Mouse (Mus musculus) layer of hippocampus, adult 2 months (tissue): ENCODE results near the gene Shroom3. TPM values are rescaled to one million over a fixed set of nuclear protein-coding genes. Genes with fewer than 3 reads are reported as not detected.

Source experiments
- DNase-seq, 2 experiments: peaks; one replicate each; pipeline ENCODE4 v3.0.0; 2022; ENCODE audit warnings: low spot score in 2 of 2
- H3K27ac ChIP-seq: fragments of 200-600 bp; 2 replicates; pipeline ENCODE4 v1.8.1; 2022
- H3K4me3 ChIP-seq: fragments of 200-600 bp; 2 replicates; pipeline ENCODE4 v1.8.1; 2022; ENCODE audit warnings: mild to moderate bottlenecking
- CTCF ChIP-seq: fragments of 200-600 bp; conservative IDR thresholded peaks from 2 replicates; pipeline ENCODE4 v1.8.1; 2022; ENCODE audit warnings: antibody characterized with exemption, mild to moderate bottlenecking, moderate library complexity
- total RNA-seq, 2 experiments: library from RNA; stranded (reverse); gene quantifications; 2 replicates each; pipeline ENCODE4 v1.2.3; 2021

The Shroom3 gene
- total RNA-seq, 2 experiments from 2014 or later: 2.0 to 2.3 TPM

DNA sequence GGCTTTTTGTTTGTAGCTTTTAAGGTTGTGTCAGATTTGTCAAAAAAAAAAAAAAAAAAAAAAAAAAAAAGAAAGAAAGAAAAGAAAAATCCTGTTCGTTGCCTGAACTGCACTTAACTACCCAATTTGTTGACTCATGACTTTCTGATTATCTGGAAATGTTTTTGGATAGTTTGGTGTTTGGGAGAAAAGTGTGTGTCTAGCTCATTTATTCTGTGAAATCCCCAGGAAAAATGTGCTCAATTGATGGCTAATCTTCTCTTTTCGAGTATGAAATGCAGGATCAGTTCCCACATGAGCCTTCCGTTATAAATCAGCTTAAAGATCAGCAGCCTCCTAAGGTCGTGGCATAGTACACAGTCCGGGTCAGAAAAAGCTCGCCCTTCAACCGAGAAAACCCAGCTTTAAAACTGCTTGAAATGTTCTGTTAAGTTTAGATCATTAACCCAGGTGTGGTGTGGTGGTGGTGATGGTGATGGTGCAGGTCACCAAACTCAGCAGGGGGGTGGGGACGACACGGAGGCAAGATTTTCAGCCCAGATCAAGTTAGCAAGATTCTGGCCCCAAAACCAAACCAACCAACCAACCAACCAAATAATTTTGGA lies 738 bp downstream of the Shroom3 start:
- peak overlapping the region; percentile 57 for H3K4me3 ChIP-seq

DNA sequence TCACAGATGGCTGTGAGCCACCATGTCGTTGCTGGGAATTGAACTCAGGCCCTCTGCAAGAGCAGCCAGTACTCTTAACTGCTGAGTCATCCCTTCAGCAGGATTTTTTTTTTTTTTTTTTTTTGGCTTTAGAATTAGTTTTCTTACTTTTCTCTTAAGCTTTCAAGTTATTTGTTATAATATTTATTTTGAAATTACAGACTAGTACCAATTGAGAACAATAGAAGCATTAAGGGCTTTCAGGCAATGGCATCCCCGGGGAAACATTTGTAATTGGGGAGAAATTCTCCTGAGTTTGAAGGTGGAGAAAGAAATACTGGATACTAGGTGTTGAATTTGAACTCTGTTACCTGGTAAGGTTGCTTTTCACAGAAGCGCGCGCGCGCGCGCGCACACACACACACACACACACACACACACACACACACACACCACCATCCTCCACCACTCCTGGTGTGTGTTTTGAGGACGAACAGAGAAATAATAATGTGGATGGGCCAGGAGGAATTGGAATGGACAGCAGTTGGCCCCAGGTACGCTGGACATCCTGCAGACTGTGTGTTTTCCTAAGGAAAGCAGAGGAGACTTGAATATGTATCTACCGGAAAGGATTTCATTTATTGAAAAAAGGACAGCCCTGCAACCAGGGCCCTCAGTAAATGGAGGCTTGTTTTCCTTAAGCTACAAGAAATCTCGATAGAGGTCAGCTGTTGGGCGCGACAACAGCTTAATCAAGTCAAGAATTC lies 1.7 kb downstream of the Shroom3 start:
- no peak for TF ChIP-seq CTCF
- no peak overlapping the region for H3K27ac ChIP-seq
- H3K4me3 ChIP-seq: no peak overlapping the region
- no peak for DNase-seq

More for the DNA sequence above, 738 bp downstream of the Shroom3 start:
- no peak for DNase-seq
- no peak overlapping the region for H3K27ac ChIP-seq
- no peak for TF ChIP-seq CTCF

DNA sequence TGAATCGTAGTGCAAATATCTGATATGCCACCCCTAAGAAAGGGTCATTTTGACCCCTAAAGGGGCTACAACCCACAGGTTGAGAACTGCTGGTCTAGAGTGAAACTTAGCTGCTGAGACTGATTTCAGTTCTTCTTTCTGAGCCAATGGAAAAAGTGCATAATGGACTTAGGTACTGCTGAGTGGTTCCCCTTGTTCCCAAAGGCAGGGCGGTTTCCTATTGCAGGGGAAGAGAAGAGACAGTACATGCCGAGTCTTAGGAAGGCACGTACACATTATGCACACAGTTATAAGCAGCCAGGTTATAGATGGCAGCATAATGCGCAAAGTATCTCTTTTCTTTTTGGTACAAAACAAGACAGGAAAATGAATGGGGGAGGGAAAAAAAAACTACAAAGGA lies 4.9 kb downstream of the Shroom3 start:
- no peak for TF ChIP-seq CTCF
- no peak for DNase-seq
- no peak overlapping the region for H3K27ac ChIP-seq

DNA sequence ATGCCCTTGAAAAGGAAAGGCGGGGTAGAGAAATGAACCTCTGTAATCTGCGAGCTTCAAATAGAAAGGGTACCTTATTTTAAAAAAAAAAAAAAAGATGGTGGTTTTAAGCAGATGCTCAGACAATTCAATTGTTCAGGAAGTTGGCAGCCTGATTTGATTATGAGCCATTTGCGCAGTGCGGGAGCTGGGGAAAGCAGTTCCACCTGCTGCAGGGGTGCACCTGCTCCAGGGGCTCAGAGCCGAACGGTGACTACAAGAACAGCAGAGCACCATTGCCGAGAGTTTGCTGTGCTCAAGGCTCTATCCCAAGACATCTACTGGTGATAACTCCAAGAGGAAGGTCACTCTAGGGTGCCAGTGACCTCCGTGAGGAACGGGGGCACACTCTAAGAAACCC lies 5.3 kb downstream of the Shroom3 start:
- DNase-seq: no peak
- TF ChIP-seq CTCF: no peak
- Histone ChIP-seq H3K4me3 (no peak overlapping the region), H3K27ac (no peak overlapping the region)

More for the DNA sequence above, 4.9 kb downstream of the Shroom3 start:
- H3K4me3 ChIP-seq: no peak overlapping the region

DNA sequence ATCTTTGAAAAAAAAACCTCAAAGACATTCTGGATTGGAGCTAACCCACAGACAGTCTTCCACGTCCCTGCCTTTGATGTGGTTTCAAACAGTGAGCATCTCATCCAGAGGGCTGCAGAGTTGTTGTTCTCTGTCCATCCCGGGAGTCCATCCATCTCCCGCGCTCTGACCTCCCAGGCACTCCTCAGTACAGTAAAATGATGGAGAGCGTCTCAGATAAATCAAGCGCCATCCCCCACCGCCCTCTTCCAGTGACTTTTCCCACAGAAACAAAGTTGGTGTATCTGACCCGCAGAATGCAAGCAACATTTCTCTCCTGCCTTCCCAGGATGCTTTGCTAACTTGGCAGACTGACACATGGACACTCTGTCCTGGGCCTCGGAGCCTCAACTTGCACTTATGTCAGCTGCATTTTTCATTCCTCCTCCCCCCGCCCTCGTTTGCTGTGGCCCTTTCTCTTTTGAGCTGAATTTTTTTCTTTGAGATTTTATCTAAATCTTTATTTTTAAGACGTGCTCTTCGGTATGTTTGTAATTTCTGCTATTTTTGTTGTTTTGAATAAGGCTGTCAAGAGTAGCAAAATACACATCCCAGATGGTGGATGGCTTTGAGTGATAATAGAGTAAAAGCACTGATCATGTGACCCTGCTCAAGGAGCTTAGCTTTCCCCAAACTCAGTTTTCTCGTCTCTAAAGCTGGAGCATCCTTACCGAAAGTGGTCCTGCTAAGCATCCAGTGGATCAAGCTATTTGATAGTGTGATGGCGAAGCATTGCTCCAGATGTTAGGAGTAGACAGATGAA lies 9.2 kb downstream of the Shroom3 start:
- no peak overlapping the region for H3K27ac ChIP-seq
- no peak for TF ChIP-seq CTCF

DNA sequence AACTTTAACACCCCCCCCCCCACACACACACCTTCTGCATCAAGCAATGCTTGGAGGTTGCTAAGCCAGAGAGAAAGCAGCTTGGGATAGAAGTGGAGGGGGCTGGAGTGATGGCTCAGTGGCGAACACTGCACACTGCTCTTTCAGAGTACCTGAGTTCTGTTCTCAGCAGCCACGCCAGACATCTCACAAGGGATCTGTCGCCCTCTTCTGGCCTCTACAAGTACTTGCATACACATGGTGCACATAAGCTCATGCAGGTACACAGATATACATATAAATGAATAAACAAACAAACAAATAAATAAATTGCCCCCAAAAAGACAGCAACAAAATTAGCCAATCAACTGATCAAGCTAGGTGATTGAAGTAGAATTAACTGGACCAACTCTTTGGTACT lies 10.5 kb downstream of the Shroom3 start:
- DNase-seq: no peak
- 0 out of 2 replicates have a peak, but pooled peaks have one; percentile 32 for TF ChIP-seq CTCF
- H3K4me3 ChIP-seq: no peak overlapping the region

More for the DNA sequence above, 9.2 kb downstream of the Shroom3 start:
- DNase-seq: no peak
- H3K4me3 ChIP-seq: no peak overlapping the region

DNA sequence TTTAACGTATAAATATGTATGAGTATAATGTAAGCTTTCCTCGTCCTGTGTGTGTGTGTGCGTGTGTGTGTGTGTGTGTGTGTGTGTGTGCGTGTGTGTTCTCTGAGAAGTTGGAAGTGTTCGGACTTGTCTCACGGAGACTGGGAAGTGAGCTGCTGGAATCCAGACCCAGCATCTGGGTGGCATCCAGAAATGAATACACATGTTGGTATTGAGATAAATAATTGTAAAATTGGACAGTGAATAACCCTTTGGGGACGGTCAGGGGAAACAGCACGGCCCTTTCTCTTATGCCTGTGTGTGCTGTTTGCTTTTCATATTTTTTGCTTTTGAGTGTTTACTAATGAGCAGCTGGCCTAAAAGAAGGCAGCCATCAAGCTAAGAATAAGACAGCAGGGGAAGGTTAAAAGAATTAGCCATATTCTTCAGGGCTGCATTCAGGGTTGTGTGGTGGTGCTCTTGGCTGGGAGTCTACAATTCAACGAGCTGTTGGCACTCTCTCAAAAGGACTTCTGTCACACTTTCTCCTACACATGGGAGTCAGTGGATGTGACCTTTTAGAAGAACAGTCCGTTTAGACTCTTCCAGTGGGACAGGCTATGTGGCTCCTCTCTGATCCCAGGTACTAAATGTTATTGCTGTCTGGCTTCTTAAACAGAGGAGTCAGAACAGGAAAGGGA lies 11.2 kb downstream of the Shroom3 start:
- DNase-seq: no peak
- Histone ChIP-seq H3K4me3 (no peak overlapping the region), H3K27ac (no peak overlapping the region)
- TF ChIP-seq CTCF: no peak

More for the DNA sequence above, 10.5 kb downstream of the Shroom3 start:
- H3K27ac ChIP-seq: no peak overlapping the region

DNA sequence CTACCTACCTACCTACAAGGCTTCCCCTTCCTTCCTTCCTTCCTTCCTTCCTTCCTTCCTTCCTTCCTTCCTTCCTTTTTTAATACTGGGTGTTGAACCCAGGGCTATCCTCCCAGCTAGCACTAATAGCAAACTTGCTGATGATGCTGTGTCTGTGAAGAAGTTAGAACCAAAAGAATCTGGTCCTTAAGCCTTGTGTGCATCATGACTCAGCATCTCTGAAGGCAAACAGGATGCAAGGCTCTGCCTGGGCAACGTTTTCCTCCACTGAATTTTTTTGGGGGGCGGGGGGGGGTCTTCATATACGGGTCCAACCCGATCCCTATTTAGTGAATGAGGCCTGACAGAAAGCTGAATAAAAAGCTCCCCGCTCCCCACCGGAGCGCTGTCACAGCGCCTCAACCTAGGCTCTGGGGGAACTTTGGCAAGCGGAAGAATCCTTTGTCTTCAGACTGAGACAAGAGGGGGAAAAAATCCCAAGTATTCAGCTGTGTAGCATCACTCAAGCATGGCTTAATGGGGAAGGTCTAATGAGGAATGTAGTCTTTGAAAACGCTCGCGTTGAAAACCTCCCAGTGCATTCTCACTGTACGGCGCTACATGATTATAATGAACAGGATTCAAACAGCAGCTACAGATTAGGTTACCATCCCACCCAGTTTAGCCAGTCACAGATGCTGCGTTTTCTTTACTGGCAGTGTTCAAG lies 15.0 kb downstream of the Shroom3 start:
- TF ChIP-seq CTCF: no peak
- Histone ChIP-seq H3K27ac (no peak overlapping the region), H3K4me3 (peak overlapping the region; percentile 46)
- DNase-seq: no peak

DNA sequence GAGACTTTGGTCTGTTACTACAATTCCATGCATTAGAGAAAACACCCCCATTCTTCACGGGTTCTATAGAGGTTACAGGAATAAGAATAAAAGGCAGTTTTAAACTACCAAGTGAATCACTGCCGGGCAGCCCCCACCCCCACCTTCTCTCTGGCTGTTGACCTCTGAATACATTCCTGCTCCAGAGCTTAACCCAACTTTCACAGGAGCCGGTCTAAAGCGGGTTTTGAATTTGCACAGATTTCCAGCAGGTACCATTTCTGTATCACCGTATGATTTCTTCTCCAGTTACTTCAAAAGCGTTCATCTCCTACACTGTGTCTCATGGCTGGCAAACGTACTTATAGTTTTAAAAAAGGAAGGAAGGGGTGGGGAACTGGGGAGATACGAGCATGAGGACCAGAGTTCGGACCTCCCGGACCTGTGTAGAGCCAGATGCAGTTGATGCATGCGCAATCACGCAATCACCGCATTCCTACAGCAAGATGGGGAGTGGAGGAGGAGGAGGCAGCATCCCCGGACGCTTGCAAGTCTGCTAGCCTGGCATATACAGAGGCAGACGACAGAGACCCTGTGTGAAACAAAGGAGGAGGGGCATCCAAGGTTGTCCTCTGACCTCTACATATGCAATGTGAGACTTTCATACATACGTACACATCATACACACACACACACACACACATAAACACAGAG lies 15.7 kb downstream of the Shroom3 start:
- no peak for TF ChIP-seq CTCF
- no peak for DNase-seq
- H3K27ac ChIP-seq: no peak overlapping the region
- peak overlapping the region; percentile 46 for H3K4me3 ChIP-seq

DNA sequence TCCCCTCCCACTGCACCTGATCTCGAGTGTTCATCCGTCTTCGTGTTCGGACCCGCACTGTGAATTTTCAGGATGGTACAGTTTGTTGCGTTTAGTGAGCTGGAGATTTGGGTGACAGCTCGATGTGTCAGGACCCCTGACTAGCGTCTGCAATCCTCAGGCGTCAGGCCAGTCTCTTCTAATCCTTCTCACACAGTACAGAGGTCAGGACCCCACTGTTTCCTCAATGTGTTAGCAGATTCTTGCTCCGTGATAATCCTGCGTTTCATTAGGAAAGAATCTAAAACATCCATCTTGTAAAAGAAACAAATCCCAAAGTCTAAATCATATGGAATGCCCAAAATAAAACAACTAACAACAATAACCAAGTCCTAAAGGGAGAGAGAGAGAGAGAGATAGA lies 18.5 kb downstream of the Shroom3 start:
- H3K27ac ChIP-seq: no peak overlapping the region
- no peak for TF ChIP-seq CTCF
- no peak overlapping the region for H3K4me3 ChIP-seq
- no peak for DNase-seq

DNA sequence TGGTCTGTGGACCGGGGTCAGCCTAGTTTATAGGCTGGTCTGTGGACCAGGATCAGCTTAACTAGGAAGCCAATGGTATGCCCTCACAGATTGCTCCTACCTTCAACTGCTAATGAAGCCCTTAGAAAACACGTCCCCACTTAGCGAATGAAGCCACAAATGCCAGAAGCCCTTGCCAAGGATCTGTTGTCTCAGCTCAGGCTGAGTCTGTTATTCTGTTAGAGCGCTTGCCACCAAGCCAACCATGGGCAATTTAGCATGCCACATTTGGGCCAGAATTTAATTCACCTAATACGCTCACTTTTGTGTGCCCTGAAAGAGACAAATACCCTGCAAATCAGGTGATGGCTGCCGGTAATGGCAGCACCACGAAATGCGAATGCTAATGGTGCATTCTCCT lies 20.4 kb downstream of the Shroom3 start:
- no peak overlapping the region for H3K4me3 ChIP-seq
- no peak overlapping the region for H3K27ac ChIP-seq
- peak in 1 of 2 experiments; percentile 10 for DNase-seq
- no peak for TF ChIP-seq CTCF
